Mouse (Mus musculus): ENCODE measurements around the gene Hrh1. TPM values are rescaled to one million over a fixed set of nuclear protein-coding genes. Genes with fewer than 3 reads are reported as not detected.

Gene Hrh1
- polyA plus RNA-seq, 1 experiment = 0.55 TPM

- H3ac ChIP-seq (ENCODE audit: control insufficient read depth, insufficient read length, low read depth) = no peak overlapping the region
- no peaks in the 10 kb centered on the region for H3K79me2 ChIP-seq (ENCODE audit: control insufficient read depth, insufficient read depth)
- TF ChIP-seq FOSL1 (IDR thresholded peaks at IDR 0.05; ENCODE audit: insufficient read depth, low read length, poor library complexity, severe bottlenecking) = no peak
- TF ChIP-seq CTCF (IDR thresholded peaks at IDR 0.05; ENCODE audit: control insufficient read depth, insufficient read depth, insufficient read length) = no peak
Observed at GRCm38 (mm10) chr6:114387855-114388254, 9.9 kb upstream of the Hrh1 start.

DNA sequence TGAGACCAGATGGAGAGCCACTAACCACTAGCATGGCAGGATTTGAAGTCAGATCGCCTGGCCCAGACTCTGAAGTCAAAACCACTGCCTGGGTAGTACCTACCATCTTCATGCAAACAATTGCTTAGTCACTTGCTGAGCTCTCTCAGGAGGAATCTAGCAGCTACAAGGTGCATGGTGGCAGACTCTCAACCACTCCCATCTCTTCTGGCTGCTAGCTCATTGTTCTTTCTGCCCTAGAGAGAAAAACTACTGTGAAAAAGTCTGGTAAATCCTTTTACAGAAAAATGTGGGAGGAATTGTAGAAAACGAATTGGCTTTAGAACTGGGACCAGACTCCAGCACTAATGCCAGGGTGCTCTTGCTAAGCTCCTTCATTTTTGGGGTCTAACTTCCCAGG is 7.6 kb upstream of the Hrh1 start:
- Histone ChIP-seq H3K4me3 (ENCODE audit: insufficient read depth, poor library complexity, severe bottlenecking) (no peak overlapping the region), H3K79me2 (ENCODE audit: control insufficient read depth, insufficient read depth) (no peaks in the 10 kb centered on the region), H3K36me3 (ENCODE audit: control insufficient read depth, insufficient read depth) (no peaks in the 10 kb centered on the region), H3K79me3 (ENCODE audit: low read depth) (no peaks in the 10 kb centered on the region), H3K27me3 (ENCODE audit: control insufficient read depth, insufficient read depth, insufficient read length) (no peaks in the 10 kb centered on the region), H3ac (ENCODE audit: control insufficient read depth, insufficient read length, low read depth) (no peak overlapping the region)
- TF ChIP-seq FOSL1 (IDR thresholded peaks at IDR 0.05; ENCODE audit: insufficient read depth, low read length, poor library complexity, severe bottlenecking) (no peak), CTCF (IDR thresholded peaks at IDR 0.05; ENCODE audit: control insufficient read depth, insufficient read depth, insufficient read length) (no peak), MYOG (IDR thresholded peaks at IDR 0.05; ENCODE audit: control insufficient read depth, extremely low read depth, insufficient read length) (no peak), USF1 (IDR thresholded peaks at IDR 0.05; ENCODE audit: low read depth) (no peak), MAX (IDR thresholded peaks at IDR 0.05) (no peak), MYOD1 (IDR thresholded peaks at IDR 0.05; ENCODE audit: control insufficient read depth, insufficient read length, low read depth) (no peak), CEBPB (IDR thresholded peaks at IDR 0.05; ENCODE audit: low read depth) (no peak)

More at GRCm38 (mm10) chr6:114387855-114388254, 9.9 kb upstream of the Hrh1 start:
- no peaks in the 10 kb centered on the region for H3K27me3 ChIP-seq (ENCODE audit: control insufficient read depth, insufficient read depth, insufficient read length)
- no peaks in the 10 kb centered on the region for H3K36me3 ChIP-seq (ENCODE audit: control insufficient read depth, insufficient read depth)
- no peak overlapping the region for H3K4me3 ChIP-seq (ENCODE audit: insufficient read depth, poor library complexity, severe bottlenecking)
- H3K79me3 ChIP-seq (ENCODE audit: low read depth) = no peaks in the 10 kb centered on the region

DNA sequence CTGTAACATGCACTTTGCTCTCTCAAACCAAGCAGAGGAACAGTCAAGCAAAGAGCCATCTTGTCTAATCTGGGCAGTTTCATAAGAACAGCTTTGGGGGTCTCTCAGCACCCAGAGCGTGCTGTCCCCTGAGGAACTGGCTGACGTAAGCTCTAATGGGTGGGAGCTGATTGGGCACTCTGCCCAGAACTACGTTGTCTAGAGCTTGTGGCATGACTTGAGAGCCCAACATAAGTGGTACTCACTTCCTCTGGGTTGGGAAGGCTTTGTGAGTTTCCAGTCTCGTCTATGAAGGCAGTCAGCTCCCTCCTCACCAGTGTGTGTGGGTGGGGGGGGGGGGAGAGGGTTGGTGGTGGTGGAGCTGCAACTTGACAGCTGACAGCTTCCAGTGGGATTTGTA is 2.8 kb upstream of the Hrh1 start:
- Histone ChIP-seq H3K79me2 (ENCODE audit: control insufficient read depth, insufficient read depth) (no peaks in the 10 kb centered on the region), H3K36me3 (ENCODE audit: control insufficient read depth, insufficient read depth) (no peaks in the 10 kb centered on the region), H3K4me3 (ENCODE audit: insufficient read depth, poor library complexity, severe bottlenecking) (no peak overlapping the region), H3K79me3 (ENCODE audit: low read depth) (no peaks in the 10 kb centered on the region), H3K27me3 (ENCODE audit: control insufficient read depth, insufficient read depth, insufficient read length) (no peaks in the 10 kb centered on the region), H3ac (ENCODE audit: control insufficient read depth, insufficient read length, low read depth) (no peak overlapping the region)
- no peak for TF ChIP-seq CEBPB (IDR thresholded peaks at IDR 0.05; ENCODE audit: low read depth)
- TF ChIP-seq USF1 (IDR thresholded peaks at IDR 0.05; ENCODE audit: low read depth) = no peak

DNA sequence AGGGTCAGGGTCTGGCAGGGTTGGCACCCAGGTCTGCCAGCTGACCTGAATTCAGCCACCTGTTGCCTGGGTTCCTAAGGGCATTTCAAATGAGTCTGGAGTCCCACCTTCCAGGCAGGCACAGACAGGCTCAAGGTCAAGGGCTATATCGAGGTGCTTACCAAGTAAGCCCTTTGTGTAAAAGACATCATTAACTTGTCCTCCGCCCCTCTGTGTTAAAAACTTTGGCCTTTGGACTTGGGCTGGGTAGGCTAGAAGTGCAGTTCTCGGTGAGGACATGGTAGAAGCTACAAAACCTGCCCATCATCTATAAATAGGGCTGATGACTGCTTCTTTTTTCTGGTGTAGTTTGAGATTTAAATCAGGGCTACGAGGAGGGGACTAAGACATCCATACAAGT is 1.1 kb upstream of the Hrh1 start:
- no peaks in the 10 kb centered on the region for H3K79me3 ChIP-seq (ENCODE audit: low read depth)
- TF ChIP-seq CTCF (IDR thresholded peaks at IDR 0.05; ENCODE audit: control insufficient read depth, insufficient read depth, insufficient read length) = no peak
- no peak for TF ChIP-seq MAX (IDR thresholded peaks at IDR 0.05)
- no peak for TF ChIP-seq MYOG (IDR thresholded peaks at IDR 0.05; ENCODE audit: control insufficient read depth, extremely low read depth, insufficient read length)
- no peak for TF ChIP-seq USF1 (IDR thresholded peaks at IDR 0.05; ENCODE audit: low read depth)
- no peak for TF ChIP-seq MYOD1 (IDR thresholded peaks at IDR 0.05; ENCODE audit: control insufficient read depth, insufficient read length, low read depth)
- TF ChIP-seq FOSL1 (IDR thresholded peaks at IDR 0.05; ENCODE audit: insufficient read depth, low read length, poor library complexity, severe bottlenecking) = no peak
- TF ChIP-seq CEBPB (IDR thresholded peaks at IDR 0.05; ENCODE audit: low read depth) = no peak
- no peaks in the 10 kb centered on the region for H3K79me2 ChIP-seq (ENCODE audit: control insufficient read depth, insufficient read depth)
- H3K27me3 ChIP-seq (ENCODE audit: control insufficient read depth, insufficient read depth, insufficient read length) = no peaks in the 10 kb centered on the region
- no peaks in the 10 kb centered on the region for H3K36me3 ChIP-seq (ENCODE audit: control insufficient read depth, insufficient read depth)
- no peak overlapping the region for H3K4me3 ChIP-seq (ENCODE audit: insufficient read depth, poor library complexity, severe bottlenecking)
- H3ac ChIP-seq (ENCODE audit: control insufficient read depth, insufficient read length, low read depth) = no peak overlapping the region

DNA sequence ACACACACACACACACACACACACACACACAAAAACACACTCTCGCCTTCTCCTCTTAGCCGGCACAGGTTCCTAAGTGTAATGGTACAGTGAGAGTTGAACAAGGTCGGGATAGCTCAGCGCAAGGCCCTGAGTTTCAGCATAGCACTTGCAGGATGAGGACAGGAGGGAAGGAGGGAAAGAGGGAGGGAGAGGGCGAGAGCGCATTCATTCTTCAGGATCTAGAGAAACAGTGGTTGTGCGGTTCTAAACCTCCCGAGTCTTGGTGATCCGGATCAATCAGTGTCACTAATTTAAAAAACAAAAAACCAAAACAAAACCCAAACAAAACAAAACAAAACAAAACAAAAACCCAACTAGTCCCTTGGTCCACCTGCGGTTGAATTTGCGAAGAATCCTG is 456 bp upstream of the Hrh1 start:
- TF ChIP-seq MYOD1 (IDR thresholded peaks at IDR 0.05; ENCODE audit: control insufficient read depth, insufficient read length, low read depth) (no peak), MAX (IDR thresholded peaks at IDR 0.05) (no peak), FOSL1 (IDR thresholded peaks at IDR 0.05; ENCODE audit: insufficient read depth, low read length, poor library complexity, severe bottlenecking) (no peak), CEBPB (IDR thresholded peaks at IDR 0.05; ENCODE audit: low read depth) (no peak), USF1 (IDR thresholded peaks at IDR 0.05; ENCODE audit: low read depth) (no peak), CTCF (IDR thresholded peaks at IDR 0.05; ENCODE audit: control insufficient read depth, insufficient read depth, insufficient read length) (no peak), MYOG (IDR thresholded peaks at IDR 0.05; ENCODE audit: control insufficient read depth, extremely low read depth, insufficient read length) (no peak)
- H3K4me3 ChIP-seq (ENCODE audit: insufficient read depth, poor library complexity, severe bottlenecking) = no peak overlapping the region
- H3K79me2 ChIP-seq (ENCODE audit: control insufficient read depth, insufficient read depth) = no peaks in the 10 kb centered on the region
- no peaks in the 10 kb centered on the region for H3K79me3 ChIP-seq (ENCODE audit: low read depth)
- H3K27me3 ChIP-seq (ENCODE audit: control insufficient read depth, insufficient read depth, insufficient read length) = no peaks in the 10 kb centered on the region
- H3K36me3 ChIP-seq (ENCODE audit: control insufficient read depth, insufficient read depth) = no peaks in the 10 kb centered on the region
- no peak overlapping the region for H3ac ChIP-seq (ENCODE audit: control insufficient read depth, insufficient read length, low read depth)

GRCm38 (mm10) chr6:114398626-114399025 is 890 bp downstream of the Hrh1 start:
- H3K79me2 ChIP-seq (ENCODE audit: control insufficient read depth, insufficient read depth) = no peaks in the 10 kb centered on the region
- no peaks in the 10 kb centered on the region for H3K27me3 ChIP-seq (ENCODE audit: control insufficient read depth, insufficient read depth, insufficient read length)
- TF ChIP-seq MYOD1 (IDR thresholded peaks at IDR 0.05; ENCODE audit: control insufficient read depth, insufficient read length, low read depth) = no peak
- TF ChIP-seq USF1 (IDR thresholded peaks at IDR 0.05; ENCODE audit: low read depth) = no peak
- TF ChIP-seq CEBPB (IDR thresholded peaks at IDR 0.05; ENCODE audit: low read depth) = no peak
- TF ChIP-seq FOSL1 (IDR thresholded peaks at IDR 0.05; ENCODE audit: insufficient read depth, low read length, poor library complexity, severe bottlenecking) = no peak
- no peak for TF ChIP-seq MAX (IDR thresholded peaks at IDR 0.05)
- no peak overlapping the region for H3K4me3 ChIP-seq (ENCODE audit: insufficient read depth, poor library complexity, severe bottlenecking)
- H3K79me3 ChIP-seq (ENCODE audit: low read depth) = no peaks in the 10 kb centered on the region
- no peaks in the 10 kb centered on the region for H3K36me3 ChIP-seq (ENCODE audit: control insufficient read depth, insufficient read depth)
- H3ac ChIP-seq (ENCODE audit: control insufficient read depth, insufficient read length, low read depth) = no peak overlapping the region

Measured in C2C12 (cell line).